Mouse (Mus musculus) forebrain, embryonic 12.5 days (tissue): Measurements from ENCODE around the gene Plxnc1. TPM values are rescaled to one million over a fixed set of nuclear protein-coding genes. Genes with fewer than 3 reads are reported as not detected.

Experiments
- ATAC-seq: fragments of 200-750 bp; cut with Nextera tagmentation; 2 replicates; pipeline ENCODE4 v1.8.0; 2017; ENCODE audit warnings: moderate TSS enrichment; ENCODE audit not compliant: low FRiP score
- H3K27ac ChIP-seq: fragments of 300-500 bp; sonication (generic); 2 replicates; pipeline ENCODE4 v1.5.1; 2016; ENCODE audit warnings: mild to moderate bottlenecking
- H3K27me3 ChIP-seq: fragments of 300-500 bp; sonication (generic); 2 replicates; pipeline ENCODE4 v1.6.1; 2016; ENCODE audit warnings: mild to moderate bottlenecking
- H3K36me3 ChIP-seq: fragments of 300-500 bp; sonication (generic); replicated peaks from 2 replicates; pipeline ENCODE4 v1.6.1; 2016; ENCODE audit warnings: mild to moderate bottlenecking
- H3K4me1 ChIP-seq: fragments of 300-500 bp; sonication (generic); 2 replicates; pipeline ENCODE4 v1.6.1; 2016
- H3K4me2 ChIP-seq: fragments of 300-500 bp; sonication (generic); 2 replicates; pipeline ENCODE4 v1.6.1; 2016; ENCODE audit warnings: mild to moderate bottlenecking, moderate library complexity
- H3K4me3 ChIP-seq: fragments of 300-500 bp; sonication (generic); replicated peaks from 2 replicates; pipeline ENCODE4 v1.5.1; 2016; ENCODE audit warnings: mild to moderate bottlenecking
- H3K9ac ChIP-seq: fragments of 300-500 bp; sonication (generic); 2 replicates; pipeline ENCODE4 v1.6.1; 2016; ENCODE audit warnings: mild to moderate bottlenecking
- H3K9me3 ChIP-seq: fragments of 300-500 bp; sonication (generic); 2 replicates; pipeline ENCODE4 v1.6.1; 2016
- WGBS: fragments of 180-500 bp; shearing (Covaris S2); methylation state at CpG from one replicate; pipeline ENCODE4 v1.1.7; 2016; 5-methylcytosine and 5-hydroxymethylcytosine counted together
- polyA plus RNA-seq: library from polyadenylated mRNA; unstranded; fragments of >200 nt; fragmentation: Nextera tagmentation; extraction: Ambion mirVana; gene quantifications from 2 replicates; pipeline ENCODE4 v1.2.1, GENCODE M21; 2016

The Plxnc1 gene
- polyA plus RNA-seq, 1 experiment from 2014 or later = 8.8 TPM

DNA sequence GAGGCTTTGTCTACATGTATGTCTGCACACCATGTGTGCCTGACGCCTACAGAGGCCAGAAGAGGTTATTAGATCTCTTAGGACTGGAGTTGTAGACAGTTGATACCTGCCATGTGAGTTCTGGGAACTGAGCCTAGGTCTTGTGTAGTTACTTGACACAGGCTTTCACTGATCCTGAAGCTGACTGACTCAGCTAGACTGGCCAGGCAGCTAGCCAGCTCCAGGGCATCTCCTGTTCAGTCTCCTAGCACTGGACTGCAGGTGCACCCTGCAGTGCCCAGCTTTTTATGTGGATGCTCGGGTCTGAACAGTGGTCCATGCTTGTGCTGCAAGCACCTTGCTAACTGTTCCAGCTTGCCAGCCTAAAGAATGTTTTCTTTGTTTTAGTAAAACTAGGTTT lies 197.6 kb downstream of the Plxnc1 start:
- H3K9me3 ChIP-seq = no peaks in the 10 kb centered on the region
- no peak overlapping the region for H3K9ac ChIP-seq
- WGBS = 81% methylated on average over 2 of the region's 2 CpGs
- no peak for ATAC-seq
- no peak overlapping the region for H3K4me3 ChIP-seq
- H3K4me1 ChIP-seq = no peaks in the 10 kb centered on the region
- peaks cover 6% of the 10 kb centered on the region for H3K36me3 ChIP-seq
- no peaks in the 10 kb centered on the region for H3K27me3 ChIP-seq
- no peak overlapping the region for H3K4me2 ChIP-seq
- H3K27ac ChIP-seq = no peak overlapping the region

- Histone ChIP-seq H3K36me3 (no peaks in the 10 kb centered on the region; the same call in 1 of the 2 replicates), H3K27ac (no peak overlapping the region), H3K9me3 (no peaks in the 10 kb centered on the region), H3K4me1 (no peaks in the 10 kb centered on the region), H3K4me3 (no peak overlapping the region), H3K4me2 (no peak overlapping the region), H3K9ac (no peak overlapping the region), H3K27me3 (no peaks in the 10 kb centered on the region)
- ATAC-seq = no peak
- WGBS = 96% methylated on average over 3 of the region's 3 CpGs
These were observed 203.2 kb downstream of the Plxnc1 start for GRCm38 (mm10) chr10:94741459-94741858.
